Mouse (Mus musculus) MEL (cell line): Measurements from ENCODE around the gene Rnf130.
A peak's percentile ranks its signal among the peaks of the same experiment; 100 is the strongest.

Experiments
- CHD2 ChIP-seq: IDR thresholded peaks from 2 replicates; pipeline ENCODE4 v1.6.1; 2011; ENCODE audit warnings: low read length, improper control_type of control experiment
- CTCF ChIP-seq, 3 experiments: IDR thresholded peaks in 2 of 3; conservative IDR thresholded peaks in 1 of 3; 2 replicates each; pipeline ENCODE4 v1.5.1; 2011 to 2012; ENCODE audit warnings: low read length in 3 of 3, low read depth in 2 of 3, mild to moderate bottlenecking in 2 of 3, improper control_type of control experiment in 1 of 3, inconsistent platforms in 1 of 3, mixed read lengths in 1 of 3, moderate library complexity in 1 of 3; ENCODE audit not compliant: control insufficient read depth in 1 of 3, insufficient read depth in 1 of 3, poor library complexity in 1 of 3, severe bottlenecking in 1 of 3
- E2F4 ChIP-seq: IDR thresholded peaks from 2 replicates; pipeline ENCODE4 v1.6.1; 2011; ENCODE audit warnings: low read depth, low read length, improper control_type of control experiment, borderline replicate concordance
- ELF1 ChIP-seq: IDR thresholded peaks from 2 replicates; pipeline ENCODE4 v1.6.1; 2014; ENCODE audit warnings: low read depth, mild to moderate bottlenecking, inconsistent platforms, low read length, improper control_type of control experiment, moderate library complexity
- EP300 ChIP-seq, 2 experiments: IDR thresholded peaks; 2 replicates each; pipeline ENCODE4 v1.6.1; 2011; ENCODE audit warnings: improper control_type of control experiment in 2 of 2, low read length in 2 of 2, low read depth in 1 of 2, mild to moderate bottlenecking in 1 of 2
- KAT2A ChIP-seq: conservative IDR thresholded peaks from 2 replicates; pipeline ENCODE4 v1.6.1; 2012; ENCODE audit warnings: low read depth, low read length, improper control_type of control experiment, inconsistent platforms
- MAX ChIP-seq: IDR thresholded peaks from 2 replicates; pipeline ENCODE4 v1.6.1; 2011; ENCODE audit warnings: low read length, improper control_type of control experiment
- NRF1 ChIP-seq: IDR thresholded peaks from 2 replicates; pipeline ENCODE4 v1.6.1; 2014; ENCODE audit warnings: low read depth, mild to moderate bottlenecking, inconsistent platforms, low read length, improper control_type of control experiment, moderate library complexity; ENCODE audit not compliant: poor library complexity, insufficient read depth, severe bottlenecking
- POLR2A ChIP-seq, 2 experiments: IDR thresholded peaks; 2 replicates each; pipeline ENCODE4 v1.6.1; 2011 to 2012; ENCODE audit warnings: low read length in 2 of 2, mild to moderate bottlenecking in 2 of 2, control low read depth in 1 of 2, improper control_type of control experiment in 1 of 2, low read depth in 1 of 2, moderate library complexity in 1 of 2; ENCODE audit not compliant: control insufficient read depth in 1 of 2, insufficient read depth in 1 of 2, poor library complexity in 1 of 2
- POLR2AphosphoS5 ChIP-seq: IDR thresholded peaks from 2 replicates; pipeline ENCODE4 v1.6.1; 2012; ENCODE audit warnings: low read depth, borderline replicate concordance, mild to moderate bottlenecking, inconsistent platforms, low read length, moderate library complexity, mixed read lengths
- RAD21 ChIP-seq: IDR thresholded peaks from 2 replicates; pipeline ENCODE4 v1.6.1; 2011; ENCODE audit warnings: mild to moderate bottlenecking, low read depth, low read length, improper control_type of control experiment
- RCOR1 ChIP-seq: IDR thresholded peaks from 2 replicates; pipeline ENCODE4 v1.6.1; 2012; ENCODE audit warnings: low read depth, mild to moderate bottlenecking, inconsistent platforms, low read length, improper control_type of control experiment
- UBTF ChIP-seq: IDR thresholded peaks from 2 replicates; pipeline ENCODE4 v1.6.1; 2012; ENCODE audit warnings: low read depth, mild to moderate bottlenecking, inconsistent platforms, low read length, improper control_type of control experiment, moderate library complexity, borderline replicate concordance; ENCODE audit not compliant: insufficient read depth
- USF1 ChIP-seq: IDR thresholded peaks from 2 replicates; pipeline ENCODE4 v1.6.1; 2014; ENCODE audit warnings: low read depth, mild to moderate bottlenecking, inconsistent platforms, low read length, improper control_type of control experiment, moderate library complexity

GRCm38 (mm10) chr11:50035726-50036125 lies 10.6 kb downstream of the Rnf130 start:
- TF ChIP-seq UBTF: no peak
- peak; percentile 93 to 96 for TF ChIP-seq EP300 (IDR thresholded peaks at IDR 0.05; ENCODE audit: low read depth in 1 of 2, low read length in 2 of 2)
- no peak for TF ChIP-seq MAX
- TF ChIP-seq ELF1: 0 out of 2 replicates have a peak, but pooled peaks have one; percentile 32
- no peak for TF ChIP-seq POLR2AphosphoS5
- TF ChIP-seq USF1: no peak
- TF ChIP-seq RCOR1: peak; percentile 99
- TF ChIP-seq POLR2A (IDR thresholded peaks at IDR 0.05; ENCODE audit: control insufficient read depth in 1 of 2, insufficient read depth in 1 of 2, low read depth in 1 of 2, low read length in 2 of 2, poor library complexity in 1 of 2): no peak
- TF ChIP-seq CHD2: no peak
- no peak for TF ChIP-seq CTCF (IDR thresholded peaks at IDR 0.05 in 2 of 3, conservative IDR thresholded peaks at IDR 0.05 in 1 of 3; ENCODE audit: control insufficient read depth in 1 of 3, insufficient read depth in 1 of 3, low read depth in 2 of 3, low read length in 3 of 3, poor library complexity in 1 of 3, severe bottlenecking in 1 of 3)
- TF ChIP-seq NRF1: no peak
- no peak for TF ChIP-seq E2F4
- no peak for TF ChIP-seq KAT2A
- no peak for TF ChIP-seq RAD21
